Mouse (Mus musculus) liver, postnatal 0 days (tissue): Measurements from ENCODE around the gene Rnpepl1. TPM values are rescaled to one million over a fixed set of nuclear protein-coding genes. Genes with fewer than 3 reads are reported as not detected.

ENCODE experiments used
- ATAC-seq: fragments of 200-750 bp; cut with Nextera tagmentation; 2 replicates; pipeline ENCODE4 v1.8.0; 2017; ENCODE audit warnings: mild to moderate bottlenecking, moderate library complexity
- DNase-seq: peaks from one replicate; pipeline ENCODE4 v3.0.0-alpha.2; 2016
- H3K27ac ChIP-seq: fragments of 300-500 bp; sonication (generic); 2 replicates; pipeline ENCODE4 v1.5.1; 2014; ENCODE audit warnings: antibody characterized with exemption, moderate library complexity, mild to moderate bottlenecking, low read depth
- H3K27me3 ChIP-seq: fragments of 300-500 bp; sonication (generic); 2 replicates; pipeline ENCODE4 v1.6.1; 2014; ENCODE audit warnings: low read length, control low read depth, mixed read lengths; ENCODE audit not compliant: insufficient read depth
- H3K36me3 ChIP-seq: fragments of 300-500 bp; sonication (generic); replicated peaks from 2 replicates; pipeline ENCODE4 v1.6.1; 2014; ENCODE audit warnings: mild to moderate bottlenecking, control low read depth, low read length, moderate library complexity, mixed read lengths; ENCODE audit not compliant: insufficient read depth
- H3K4me1 ChIP-seq: fragments of 300-500 bp; sonication (generic); 2 replicates; pipeline ENCODE4 v1.6.1; 2014; ENCODE audit warnings: antibody characterized with exemption, mild to moderate bottlenecking, control low read depth; ENCODE audit not compliant: insufficient read depth
- H3K4me2 ChIP-seq: fragments of 300-500 bp; sonication (generic); 2 replicates; pipeline ENCODE4 v1.6.1; 2014; ENCODE audit warnings: low read depth, mild to moderate bottlenecking, low read length, moderate library complexity, mixed read lengths
- H3K4me3 ChIP-seq: fragments of 300-500 bp; sonication (generic); 2 replicates; pipeline ENCODE4 v1.5.1; 2014; ENCODE audit warnings: low read depth, low read length
- H3K9ac ChIP-seq: fragments of 300-500 bp; sonication (generic); replicated peaks from 2 replicates; pipeline ENCODE4 v1.6.1; 2014; ENCODE audit warnings: mild to moderate bottlenecking, moderate library complexity
- H3K9me3 ChIP-seq: fragments of 300-500 bp; sonication (generic); 2 replicates; pipeline ENCODE4 v1.6.1; 2016; ENCODE audit warnings: mild to moderate bottlenecking, control low read depth, low read length, mixed read lengths
- CTCF ChIP-seq: sonication (generic); IDR thresholded peaks from 2 replicates; pipeline ENCODE4 v1.5.1; 2016; ENCODE audit warnings: antibody characterized with exemption, low read depth
- EP300 ChIP-seq: IDR thresholded peaks from 2 replicates; pipeline ENCODE4 v1.6.1; 2016; ENCODE audit warnings: antibody characterized with exemption, low read depth, mild to moderate bottlenecking
- WGBS: fragments of 180-500 bp; shearing (Covaris S2); extraction: QIAGEN DNeasy Blood & Tissue Kit; methylation state at CpG from one replicate; pipeline ENCODE4 v1.1.7; 2014; ENCODE audit not compliant: insufficient replicate concordance; 5-methylcytosine and 5-hydroxymethylcytosine counted together
- polyA plus RNA-seq: library from polyadenylated mRNA; unstranded; fragments of >200 nt; fragmentation: Nextera tagmentation; extraction: Ambion mirVana; gene quantifications from 2 replicates; pipeline ENCODE4 v1.2.1, GENCODE M21; 2015

The Rnpepl1 gene
- polyA plus RNA-seq, 1 experiment from 2014 or later, result 16.2 TPM

GRCm38 (mm10) chr1:92874011-92874410 is 36.6 kb upstream of the Rnpepl1 start:
- 77% methylated on average over 3 of the region's 3 CpGs for WGBS

GRCm38 (mm10) chr1:92875360-92876111 is 35.0 kb upstream of the Rnpepl1 start:
- Histone ChIP-seq H3K9ac (no peak overlapping the region), H3K4me1 (no peaks in the 10 kb centered on the region), H3K4me3 (no peak overlapping the region), H3K27ac (no peak overlapping the region), H3K4me2 (no peak overlapping the region), H3K36me3 (no peaks in the 10 kb centered on the region), H3K9me3 (no peaks in the 10 kb centered on the region), H3K27me3 (no peaks in the 10 kb centered on the region)
- ATAC-seq, result no peak
- TF ChIP-seq CTCF (no peak), EP300 (no peak)
- 72% methylated on average over 8 of the region's 8 CpGs for WGBS
- no peak for DNase-seq

More at GRCm38 (mm10) chr1:92874011-92874410, 36.6 kb upstream of the Rnpepl1 start:
- no peak overlapping the region for H3K9ac ChIP-seq
- H3K4me2 ChIP-seq, result no peak overlapping the region
- DNase-seq (no peak), ATAC-seq (no peak)
- H3K27ac ChIP-seq, result no peak overlapping the region
- TF ChIP-seq CTCF (no peak), EP300 (no peak)
- no peaks in the 10 kb centered on the region for H3K4me1 ChIP-seq
- no peaks in the 10 kb centered on the region for H3K27me3 ChIP-seq
- H3K4me3 ChIP-seq, result no peak overlapping the region
- H3K9me3 ChIP-seq, result no peaks in the 10 kb centered on the region
- H3K36me3 ChIP-seq, result no peaks in the 10 kb centered on the region

- DNase-seq (no peak), ATAC-seq (no peak)
- no peaks in the 10 kb centered on the region for H3K27me3 ChIP-seq
- no peak for TF ChIP-seq CTCF
- TF ChIP-seq EP300, result no peak
- 63% methylated on average over 12 of the region's 12 CpGs for WGBS
- H3K9me3 ChIP-seq, result no peaks in the 10 kb centered on the region
- no peak overlapping the region for H3K4me2 ChIP-seq
- H3K27ac ChIP-seq, result no peak overlapping the region
- H3K4me1 ChIP-seq, result no peaks in the 10 kb centered on the region
- H3K9ac ChIP-seq, result no peak overlapping the region
- no peaks in the 10 kb centered on the region for H3K36me3 ChIP-seq
- H3K4me3 ChIP-seq, result no peak overlapping the region
These were observed 33.1 kb upstream of the Rnpepl1 start for GRCm38 (mm10) chr1:92877431-92877978.

- Histone ChIP-seq H3K9me3 (no peaks in the 10 kb centered on the region), H3K27me3 (no peaks in the 10 kb centered on the region), H3K36me3 (no peaks in the 10 kb centered on the region), H3K4me1 (no peaks in the 10 kb centered on the region), H3K9ac (no peak overlapping the region), H3K4me3 (no peak overlapping the region), H3K4me2 (no peak overlapping the region), H3K27ac (no peak overlapping the region)
- ATAC-seq (no peak), DNase-seq (no peak)
- no peak for TF ChIP-seq EP300
- WGBS, result 74% methylated on average over 13 of the region's 13 CpGs
These were observed 32.4 kb upstream of the Rnpepl1 start for GRCm38 (mm10) chr1:92878066-92878741.

GRCm38 (mm10) chr1:92879266-92879665 is 31.3 kb upstream of the Rnpepl1 start:
- no peaks in the 10 kb centered on the region for H3K36me3 ChIP-seq
- no peaks in the 10 kb centered on the region for H3K27me3 ChIP-seq
- ATAC-seq (no peak), DNase-seq (no peak)
- no peak overlapping the region for H3K27ac ChIP-seq
- no peak overlapping the region for H3K9ac ChIP-seq
- H3K4me2 ChIP-seq, result no peak overlapping the region
- 78% methylated on average over 12 of the region's 12 CpGs for WGBS
- no peaks in the 10 kb centered on the region for H3K4me1 ChIP-seq
- H3K9me3 ChIP-seq, result no peaks in the 10 kb centered on the region
- TF ChIP-seq CTCF (no peak), EP300 (no peak)
- no peak overlapping the region for H3K4me3 ChIP-seq

- Histone ChIP-seq H3K27me3 (no peaks in the 10 kb centered on the region), H3K4me2 (no peak overlapping the region), H3K4me3 (no peak overlapping the region), H3K27ac (no peak overlapping the region), H3K9ac (no peak overlapping the region), H3K36me3 (no peaks in the 10 kb centered on the region), H3K9me3 (no peaks in the 10 kb centered on the region), H3K4me1 (no peaks in the 10 kb centered on the region)
- no peak for ATAC-seq
- no peak for DNase-seq
- TF ChIP-seq EP300 (no peak), CTCF (no peak)
- 76% methylated on average over 5 of the region's 5 CpGs for WGBS
These were observed 30.5 kb upstream of the Rnpepl1 start for GRCm38 (mm10) chr1:92880101-92880500.
